Mouse (Mus musculus) hindbrain, embryonic 11.5 days (tissue): Measurements from ENCODE around the gene Flot2. TPM values are rescaled to one million over a fixed set of nuclear protein-coding genes. Genes with fewer than 3 reads are reported as not detected.

Experiments
- ATAC-seq: fragments of 200-750 bp; cut with Nextera tagmentation; 2 replicates; pipeline ENCODE4 v1.8.0; 2017; ENCODE audit warnings: mild to moderate bottlenecking, moderate TSS enrichment, moderate library complexity; ENCODE audit not compliant: low FRiP score
- DNase-seq: peaks from one replicate; pipeline ENCODE4 v3.0.0-alpha.2; 2015; ENCODE audit warnings: low spot score
- H3K27ac ChIP-seq: fragments of 300-500 bp; sonication (generic); 2 replicates; pipeline ENCODE4 v1.5.1; 2014; ENCODE audit warnings: mild to moderate bottlenecking, low read depth, low read length
- H3K27me3 ChIP-seq: fragments of 300-500 bp; sonication (generic); 2 replicates; pipeline ENCODE4 v1.6.1; 2014; ENCODE audit warnings: mild to moderate bottlenecking, low read length, moderate library complexity, mixed read lengths; ENCODE audit not compliant: control insufficient read depth, insufficient read depth
- H3K36me3 ChIP-seq: fragments of 300-500 bp; sonication (generic); 2 replicates; pipeline ENCODE4 v1.6.1; 2014; ENCODE audit warnings: mild to moderate bottlenecking, low read length, moderate library complexity, mixed read lengths; ENCODE audit not compliant: control insufficient read depth, insufficient read depth
- H3K4me1 ChIP-seq: fragments of 300-500 bp; sonication (generic); replicated peaks from 2 replicates; pipeline ENCODE4 v1.6.1; 2014; ENCODE audit warnings: low read length, mixed read lengths; ENCODE audit not compliant: control insufficient read depth, insufficient read depth
- H3K4me2 ChIP-seq: fragments of 300-500 bp; sonication (generic); replicated peaks from 2 replicates; pipeline ENCODE4 v1.6.1; 2014; ENCODE audit warnings: mild to moderate bottlenecking, low read depth, low read length
- H3K4me3 ChIP-seq: fragments of 300-500 bp; sonication (generic); 2 replicates; pipeline ENCODE4 v1.5.1; 2014; ENCODE audit warnings: low read depth, low read length
- H3K9ac ChIP-seq: fragments of 300-500 bp; sonication (generic); 2 replicates; pipeline ENCODE4 v1.6.1; 2014; ENCODE audit warnings: low read depth, low read length
- H3K9me3 ChIP-seq: fragments of 300-500 bp; sonication (generic); 2 replicates; pipeline ENCODE4 v1.6.1; 2016; ENCODE audit warnings: low read length; ENCODE audit not compliant: control insufficient read depth
- WGBS: fragments of 180-500 bp; shearing (Covaris S2); extraction: QIAGEN DNeasy Blood & Tissue Kit; methylation state at CpG from one replicate; pipeline ENCODE4 v1.1.7; 2014; 5-methylcytosine and 5-hydroxymethylcytosine counted together
- polyA plus RNA-seq: library from polyadenylated mRNA; unstranded; fragments of >200 nt; fragmentation: Nextera tagmentation; extraction: Ambion mirVana; gene quantifications from 2 replicates; pipeline ENCODE4 v1.2.1, GENCODE M21; 2014

Gene Flot2
- polyA plus RNA-seq, 1 experiment from 2014 or later, result 60.0 TPM

DNA sequence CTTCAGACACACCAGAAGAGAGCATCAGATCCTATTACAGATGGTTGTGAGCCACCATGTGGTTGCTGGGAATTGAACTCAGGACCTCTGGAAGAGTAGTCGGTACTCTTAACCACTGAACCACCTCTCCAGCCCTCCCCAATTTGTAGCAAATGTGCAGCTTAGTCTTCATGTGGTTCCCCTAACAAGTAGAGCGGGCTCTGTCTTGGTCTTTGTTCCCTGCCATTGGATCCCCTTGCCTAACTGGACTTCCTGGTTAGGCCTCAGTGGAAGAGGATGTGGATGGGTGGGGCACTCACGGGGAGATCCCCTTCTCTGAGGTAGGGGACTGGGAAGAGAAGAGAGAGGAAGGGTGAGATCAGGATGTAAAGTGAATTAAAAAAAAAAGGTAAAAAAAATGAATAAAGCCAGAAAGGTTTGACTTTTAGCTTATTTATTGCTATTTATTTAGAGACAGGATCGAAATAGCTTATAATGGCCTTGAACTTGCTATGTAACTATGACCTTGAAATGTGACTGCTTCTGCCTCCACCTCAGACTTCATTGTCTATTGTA lies 49.3 kb downstream of the Flot2 start:
- Histone ChIP-seq H3K27me3 (no peaks in the 10 kb centered on the region), H3K4me2 (no peak overlapping the region), H3K4me3 (no peak overlapping the region), H3K4me1 (no peaks in the 10 kb centered on the region), H3K9ac (no peak overlapping the region), H3K36me3 (no peaks in the 10 kb centered on the region), H3K27ac (no peak overlapping the region), H3K9me3 (no peaks in the 10 kb centered on the region)
- DNase-seq, result no peak
- WGBS, result 82% methylated on average over 4 of the region's 4 CpGs
- no peak for ATAC-seq

DNA sequence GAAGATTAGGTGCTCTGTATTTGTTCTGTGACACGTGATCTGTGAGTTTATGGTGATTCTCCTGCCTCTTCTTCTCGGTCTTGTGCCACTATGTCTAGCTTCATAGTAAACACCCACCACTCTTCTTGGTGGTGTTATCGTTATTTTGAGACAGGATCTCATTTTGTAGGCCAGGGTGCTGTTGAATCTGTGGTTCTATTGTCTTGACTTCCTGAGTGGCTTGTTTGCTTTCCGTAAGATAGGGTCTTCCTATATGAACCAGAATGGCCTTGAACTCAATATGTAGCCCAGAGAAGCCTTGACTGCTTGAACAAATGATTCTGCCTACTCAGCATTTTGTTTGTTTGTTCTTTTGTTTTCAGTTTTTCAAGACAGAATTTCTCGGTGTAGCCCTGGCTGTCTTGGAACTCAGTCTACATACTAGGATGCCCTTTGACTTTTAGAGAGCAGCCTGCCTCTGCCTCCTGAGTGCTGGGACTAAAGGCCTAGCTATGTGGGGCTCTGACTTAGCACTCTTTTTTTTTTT lies 50.1 kb downstream of the Flot2 start:
- no peak overlapping the region for H3K4me2 ChIP-seq
- no peak overlapping the region for H3K4me3 ChIP-seq
- H3K9me3 ChIP-seq, result no peaks in the 10 kb centered on the region
- H3K36me3 ChIP-seq, result no peaks in the 10 kb centered on the region
- no peaks in the 10 kb centered on the region for H3K27me3 ChIP-seq
- DNase-seq, result no peak
- 86% methylated on average over 5 of the region's 5 CpGs for WGBS
- H3K27ac ChIP-seq, result no peak overlapping the region
- no peak overlapping the region for H3K9ac ChIP-seq
- no peak for ATAC-seq
- H3K4me1 ChIP-seq, result no peaks in the 10 kb centered on the region

DNA sequence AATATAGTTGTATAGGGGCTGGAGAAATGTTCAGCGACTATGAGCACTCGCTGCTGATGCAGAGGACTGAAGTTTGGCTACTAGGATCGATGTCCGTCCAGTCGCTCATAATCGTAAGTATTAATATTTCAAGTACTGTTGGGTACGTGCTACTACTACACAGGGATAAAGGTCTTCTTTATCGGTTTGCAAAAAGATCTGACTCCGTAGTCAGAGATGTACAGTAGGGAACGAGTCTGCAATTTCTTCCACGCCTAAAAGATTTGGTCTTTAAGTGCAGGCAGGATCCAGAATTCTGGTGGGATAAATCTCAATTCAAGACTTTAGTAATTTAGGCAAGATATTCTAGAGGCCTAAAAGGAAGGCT lies 56.4 kb downstream of the Flot2 start:
- DNase-seq, result no peak
- H3K4me1 ChIP-seq, result no peaks in the 10 kb centered on the region
- H3K27me3 ChIP-seq, result no peaks in the 10 kb centered on the region
- no peak overlapping the region for H3K27ac ChIP-seq
- H3K4me2 ChIP-seq, result peak overlapping the region; percentile 57; the same call in 1 of the 2 replicates
- peak overlapping the region; percentile 40; the same call in 1 of the 2 replicates for H3K9ac ChIP-seq
- peak; percentile 10; the same call in 1 of the 2 replicates for ATAC-seq
- H3K4me3 ChIP-seq, result peak overlapping the region; percentile 63
- WGBS, result 62% methylated on average over 11 of the region's 11 CpGs
- H3K9me3 ChIP-seq, result no peaks in the 10 kb centered on the region
- no peaks in the 10 kb centered on the region for H3K36me3 ChIP-seq

DNA sequence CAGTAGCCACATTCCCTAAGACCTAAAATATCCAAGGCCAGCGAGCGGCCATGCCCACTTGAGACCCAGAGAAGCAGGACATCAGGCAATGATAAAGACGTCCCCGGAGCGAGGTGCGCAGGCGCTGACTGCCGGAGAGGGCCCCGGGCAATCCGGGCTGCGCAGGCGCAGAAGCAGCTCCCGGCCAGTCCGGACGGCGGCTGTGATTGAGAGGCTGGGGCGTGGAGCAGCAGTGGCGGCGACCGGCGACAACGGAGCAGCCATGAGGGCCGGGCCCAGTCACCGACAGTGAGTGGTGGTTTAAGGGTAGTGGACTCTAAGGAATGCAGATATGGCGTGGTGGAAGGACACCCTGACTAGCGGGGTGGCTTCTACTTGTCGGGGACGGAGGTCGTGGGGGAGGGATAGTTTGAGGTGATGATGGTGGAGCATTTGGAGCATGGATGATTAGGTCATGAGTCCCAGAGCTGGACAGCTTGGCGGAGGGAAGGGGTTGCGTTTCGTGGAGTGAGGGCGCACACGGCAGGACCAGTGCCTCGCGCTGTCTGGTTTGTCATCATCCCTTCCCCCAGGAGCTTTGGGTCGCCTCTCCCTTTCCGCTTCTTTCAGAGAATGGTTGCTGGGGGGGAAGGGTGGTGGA lies 56.9 kb downstream of the Flot2 start, which contains the start of gene Fam222b:
Gene Fam222b (plus strand): TSS at position 157 of the 640 bp plus-strand sequence.
- H3K9ac ChIP-seq, result peak within 1 kb of the TSS; percentile 81
- under 1% methylated on average over 38 of the region's 38 CpGs for WGBS
- ATAC-seq, result peak; percentile 94

DNA sequence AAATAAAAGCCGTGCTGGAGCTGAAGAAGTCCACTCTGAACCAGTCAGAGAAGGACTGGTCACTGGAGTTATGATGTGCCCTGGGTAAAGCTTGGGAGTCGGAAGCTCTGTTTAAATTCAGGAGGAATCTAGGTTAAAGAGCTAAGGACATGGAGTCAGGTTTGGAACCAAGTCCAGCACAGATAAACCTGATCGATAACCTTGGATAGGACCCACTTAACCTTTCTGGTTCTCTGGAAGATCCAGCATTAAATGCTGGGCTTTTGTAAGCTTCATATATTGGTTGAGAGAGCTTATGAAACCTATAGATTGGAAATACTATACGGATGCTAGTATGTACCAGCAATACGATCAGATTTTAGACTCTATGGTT lies 57.4 kb downstream of the Flot2 start:
- DNase-seq (no peak), ATAC-seq (no peak)
- peak overlapping the region; percentile 74 for H3K27ac ChIP-seq
- H3K27me3 ChIP-seq, result no peaks in the 10 kb centered on the region
- H3K4me1 ChIP-seq, result no peaks in the 10 kb centered on the region
- WGBS, result 29% methylated on average over 5 of the region's 5 CpGs
- peak overlapping the region; percentile 57 for H3K4me2 ChIP-seq
- H3K4me3 ChIP-seq, result peak overlapping the region; percentile 63
- H3K9ac ChIP-seq, result peak overlapping the region; percentile 81
- no peaks in the 10 kb centered on the region for H3K36me3 ChIP-seq
- H3K9me3 ChIP-seq, result no peaks in the 10 kb centered on the region

More for the DNA sequence above, 56.9 kb downstream of the Flot2 start, which contains the start of gene Fam222b:
- peak within 1 kb of the TSS; percentile 74 for H3K27ac ChIP-seq
- peak within 1 kb of the TSS; percentile 63 for H3K4me3 ChIP-seq
- no peaks in the 10 kb centered on the region for H3K27me3 ChIP-seq
- peak within 1 kb of the TSS; percentile 57 for H3K4me2 ChIP-seq
- H3K4me1 ChIP-seq, result no peaks in the 10 kb centered on the region
- peak; percentile 95 for DNase-seq
- no peaks in the 10 kb centered on the region for H3K36me3 ChIP-seq
- H3K9me3 ChIP-seq, result no peaks in the 10 kb centered on the region

DNA sequence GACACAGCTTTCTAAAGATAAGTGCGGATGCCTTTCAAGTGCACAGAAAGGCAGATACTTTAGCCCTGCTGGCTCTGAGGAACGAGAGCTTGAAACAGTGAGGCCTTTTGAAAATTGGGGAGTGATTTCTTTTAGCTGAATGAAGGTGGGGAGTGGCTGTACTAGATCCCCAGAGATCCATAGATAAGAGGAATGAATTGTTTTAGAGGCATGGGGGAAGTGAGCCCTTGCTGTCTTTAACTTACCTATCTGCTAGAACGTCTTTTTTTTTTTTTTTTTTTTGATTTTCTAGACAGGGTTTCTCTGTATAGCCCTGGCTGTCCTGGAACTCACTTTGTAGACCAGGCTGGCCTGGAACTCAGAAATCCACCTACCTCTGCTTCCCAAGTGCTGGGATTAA lies 59.3 kb downstream of the Flot2 start:
- DNase-seq, result no peak
- 0 out of 2 replicates have a peak overlapping the region, but pooled peaks have one; percentile 4 for H3K4me2 ChIP-seq

DNA sequence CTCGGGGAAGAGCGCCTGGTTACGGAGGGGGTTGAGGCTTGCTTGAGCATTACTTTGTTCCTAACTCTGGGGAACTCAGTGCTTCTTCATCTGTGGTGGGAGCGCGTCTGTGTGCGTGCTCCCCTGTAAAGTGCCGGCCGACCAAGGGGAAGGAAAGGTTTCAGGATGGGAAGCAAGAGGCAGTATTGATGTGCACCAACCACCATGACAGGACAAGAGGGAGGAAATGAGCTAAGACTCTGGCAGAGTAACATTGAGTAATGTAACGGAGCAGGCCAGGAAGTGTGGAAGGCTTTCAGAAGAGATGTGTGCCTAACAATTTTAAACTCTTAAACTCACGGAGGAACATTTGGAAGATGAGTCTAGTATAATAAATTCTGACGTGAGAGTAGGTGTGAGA lies 63.0 kb downstream of the Flot2 start:
- Histone ChIP-seq H3K9me3 (no peaks in the 10 kb centered on the region), H3K9ac (no peak overlapping the region), H3K4me2 (no peak overlapping the region), H3K36me3 (no peaks in the 10 kb centered on the region), H3K4me3 (no peak overlapping the region), H3K4me1 (no peaks in the 10 kb centered on the region), H3K27me3 (no peaks in the 10 kb centered on the region), H3K27ac (no peak overlapping the region)
- no peak for ATAC-seq
- DNase-seq, result no peak
- 93% methylated on average over 11 of the region's 11 CpGs for WGBS

More for the DNA sequence above, 59.3 kb downstream of the Flot2 start:
- no peak for ATAC-seq
- WGBS, result 68% methylated on average over 3 of the region's 3 CpGs
- no peak overlapping the region for H3K9ac ChIP-seq
- no peak overlapping the region for H3K4me3 ChIP-seq
- no peak overlapping the region for H3K27ac ChIP-seq
- no peaks in the 10 kb centered on the region for H3K9me3 ChIP-seq
- no peaks in the 10 kb centered on the region for H3K4me1 ChIP-seq
- H3K27me3 ChIP-seq, result no peaks in the 10 kb centered on the region
- H3K36me3 ChIP-seq, result no peaks in the 10 kb centered on the region

DNA sequence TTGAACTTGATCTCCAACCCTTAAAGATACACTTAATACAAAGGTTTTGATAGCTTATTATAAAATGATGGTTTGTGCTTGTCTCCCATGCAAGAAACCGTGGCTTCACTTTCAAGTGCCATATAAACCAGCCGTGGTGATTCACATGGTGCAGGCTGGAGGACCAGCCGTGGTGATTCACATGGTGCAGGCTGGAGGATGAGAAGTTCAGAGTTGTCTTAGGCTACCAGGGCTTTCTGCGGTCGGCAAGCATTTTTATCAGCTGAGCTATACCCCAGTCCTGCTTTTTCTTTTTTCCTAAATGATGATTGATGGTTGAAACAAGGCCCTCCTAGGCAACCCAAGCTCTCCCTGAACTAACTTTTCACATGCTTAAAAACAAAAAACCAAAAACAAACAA lies 64.4 kb downstream of the Flot2 start:
- H3K9ac ChIP-seq, result no peak overlapping the region
- no peaks in the 10 kb centered on the region for H3K9me3 ChIP-seq
- 92% methylated on average over 5 of the region's 5 CpGs for WGBS
- no peak overlapping the region for H3K27ac ChIP-seq
- no peak overlapping the region for H3K4me2 ChIP-seq
- DNase-seq (no peak), ATAC-seq (no peak)
- no peak overlapping the region for H3K4me3 ChIP-seq
- H3K27me3 ChIP-seq, result no peaks in the 10 kb centered on the region
- H3K4me1 ChIP-seq, result no peaks in the 10 kb centered on the region
- H3K36me3 ChIP-seq, result no peaks in the 10 kb centered on the region
